Mouse (Mus musculus) hindbrain, embryonic 12.5 days (tissue): ENCODE results near the gene Apex2. TPM values are rescaled to one million over a fixed set of nuclear protein-coding genes. Genes with fewer than 3 reads are reported as not detected.

ENCODE experiments used
- ATAC-seq: fragments of 200-750 bp; cut with Nextera tagmentation; 2 replicates; pipeline ENCODE4 v1.8.0; 2017; ENCODE audit warnings: moderate TSS enrichment; ENCODE audit not compliant: low FRiP score
- H3K27ac ChIP-seq: fragments of 300-500 bp; sonication (generic); 2 replicates; pipeline ENCODE4 v1.5.1; 2016; ENCODE audit warnings: mild to moderate bottlenecking
- H3K27me3 ChIP-seq: fragments of 300-500 bp; sonication (generic); 2 replicates; pipeline ENCODE4 v1.6.1; 2016; ENCODE audit warnings: mild to moderate bottlenecking
- H3K36me3 ChIP-seq: fragments of 300-500 bp; sonication (generic); 2 replicates; pipeline ENCODE4 v1.6.1; 2016; ENCODE audit warnings: mild to moderate bottlenecking
- H3K4me1 ChIP-seq: fragments of 300-500 bp; sonication (generic); 2 replicates; pipeline ENCODE4 v1.6.1; 2016
- H3K4me2 ChIP-seq: fragments of 300-500 bp; sonication (generic); replicated peaks from 2 replicates; pipeline ENCODE4 v1.6.1; 2016; ENCODE audit warnings: mild to moderate bottlenecking
- H3K4me3 ChIP-seq: fragments of 300-500 bp; sonication (generic); 2 replicates; pipeline ENCODE4 v1.5.1; 2016; ENCODE audit warnings: mild to moderate bottlenecking
- H3K9ac ChIP-seq: fragments of 300-500 bp; sonication (generic); 2 replicates; pipeline ENCODE4 v1.6.1; 2016; ENCODE audit warnings: mild to moderate bottlenecking, moderate library complexity
- H3K9me3 ChIP-seq: fragments of 300-500 bp; sonication (generic); replicated peaks from 2 replicates; pipeline ENCODE4 v1.6.1; 2016; ENCODE audit warnings: mild to moderate bottlenecking
- WGBS: fragments of 180-500 bp; shearing (Covaris S2); methylation state at CpG from one replicate; pipeline ENCODE4 v1.1.7; 2016; 5-methylcytosine and 5-hydroxymethylcytosine counted together
- polyA plus RNA-seq: library from polyadenylated mRNA; unstranded; fragments of >200 nt; fragmentation: Nextera tagmentation; extraction: Ambion mirVana; gene quantifications from 2 replicates; pipeline ENCODE4 v1.2.1, GENCODE M21; 2016

Gene Apex2
- polyA plus RNA-seq = 23.0 and 23.3 TPM in 2 replicates

DNA sequence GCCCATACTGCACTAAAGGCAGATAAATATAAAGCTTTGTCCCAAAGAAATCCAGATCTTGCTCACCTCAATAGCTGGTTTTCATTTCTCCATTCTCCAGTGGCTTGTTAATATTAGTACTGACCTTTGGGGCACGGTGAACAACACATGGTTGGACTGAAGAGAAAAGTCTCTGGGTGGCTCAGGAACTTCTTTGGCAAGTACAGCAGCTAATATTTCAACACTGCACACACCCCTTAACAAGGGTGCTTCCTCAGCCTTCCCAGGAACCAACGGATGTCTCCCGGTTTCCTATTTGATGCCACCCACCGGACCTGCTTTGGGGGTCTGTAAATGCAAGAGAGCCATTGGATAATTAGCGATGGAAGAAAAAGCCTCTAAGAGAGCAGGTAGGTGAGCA, at the start of gene Apex2:
Apex2 (minus strand) TSS at position 173 of the 400 bp plus-strand sequence.
- H3K4me2 ChIP-seq = peak within 1 kb of the TSS; percentile 56; the same call in 1 of the 2 replicates
- no peak for ATAC-seq

DNA sequence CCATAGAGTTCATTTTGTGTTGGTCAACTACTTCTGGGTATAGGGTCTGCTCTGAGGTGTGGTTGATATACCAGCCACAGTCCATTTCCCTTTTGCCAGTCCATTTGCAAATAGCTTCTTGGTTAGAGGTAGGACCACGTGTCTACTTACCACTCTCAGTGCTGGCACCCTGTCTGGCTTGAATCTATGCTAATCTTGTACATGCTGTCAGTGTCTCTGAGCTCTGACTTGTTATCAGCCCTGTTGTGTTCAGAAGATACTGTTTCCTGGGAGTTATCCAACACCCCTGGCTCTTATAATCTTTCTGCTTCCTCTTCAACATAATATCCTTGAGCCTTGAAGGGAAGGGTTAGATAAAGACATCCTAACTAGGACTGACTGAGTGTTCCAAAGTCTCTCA, 46.8 kb upstream of the Apex2 start:
- no peak overlapping the region for H3K9ac ChIP-seq
- no peaks in the 10 kb centered on the region for H3K27me3 ChIP-seq
- H3K27ac ChIP-seq = no peak overlapping the region
- ATAC-seq = no peak
- H3K36me3 ChIP-seq = no peaks in the 10 kb centered on the region
- H3K4me3 ChIP-seq = no peak overlapping the region
- H3K9me3 ChIP-seq = no peaks in the 10 kb centered on the region
- H3K4me1 ChIP-seq = no peaks in the 10 kb centered on the region
- no peak overlapping the region for H3K4me2 ChIP-seq
- WGBS = 63% methylated on average over 1 of the region's 1 CpGs

More for the DNA sequence above, at the start of gene Apex2:
- Histone ChIP-seq H3K27me3 (no peaks in the 10 kb centered on the region), H3K4me3 (0 out of 2 replicates have a peak within 1 kb of the TSS, but pooled peaks have one; percentile 48), H3K27ac (no peak within 1 kb of the TSS), H3K9ac (no peak within 1 kb of the TSS), H3K4me1 (no peaks in the 10 kb centered on the region), H3K9me3 (no peaks in the 10 kb centered on the region), H3K36me3 (peaks cover 11% of the 10 kb centered on the region; the same call in 1 of the 2 replicates)
- WGBS = 74% methylated on average over 5 of the region's 5 CpGs

GRCm38 (mm10) chrX:150598882-150599281, 9.2 kb upstream of the Apex2 start:
- 76% methylated on average over 2 of the region's 2 CpGs for WGBS

DNA sequence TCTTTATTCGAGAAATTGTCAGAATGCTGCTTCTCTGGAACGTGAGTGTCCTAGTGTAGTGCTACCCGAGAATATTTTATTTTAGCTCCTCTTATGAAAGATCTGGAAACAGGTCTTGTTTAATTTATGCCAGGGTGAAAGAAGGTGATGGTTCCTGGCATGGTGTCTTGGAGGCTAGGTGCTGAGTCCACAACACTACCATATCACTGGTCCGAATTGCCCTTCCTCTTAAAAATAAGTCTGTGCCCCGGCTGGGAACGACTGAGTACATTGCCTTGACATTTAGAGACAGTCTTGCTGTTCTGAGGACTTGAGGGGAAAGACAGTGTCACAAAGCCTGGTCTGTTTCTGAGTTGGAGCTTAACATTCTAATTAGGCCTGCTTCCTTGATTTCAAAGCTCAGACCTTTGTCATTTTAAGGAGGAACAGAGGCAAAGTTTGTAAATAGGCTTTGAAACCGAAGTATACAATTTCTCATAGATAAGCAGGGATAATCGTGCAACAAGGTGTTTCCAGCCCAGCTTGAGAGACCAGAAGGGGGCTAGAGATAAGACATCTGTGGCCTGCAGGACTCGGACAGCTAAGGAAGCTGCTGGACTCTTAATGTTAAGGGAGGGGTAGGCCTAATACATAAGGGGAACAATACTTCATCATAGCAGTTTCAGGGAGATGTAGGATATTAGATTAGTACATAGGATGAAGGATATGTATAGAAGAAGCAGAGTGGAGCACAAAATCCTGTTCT, 5.5 kb upstream of the Apex2 start:
- Histone ChIP-seq H3K27me3 (peaks cover 3% of the 10 kb centered on the region; the same call in 1 of the 2 replicates), H3K4me1 (no peaks in the 10 kb centered on the region)
- 85% methylated on average over 9 of the region's 9 CpGs for WGBS

More at GRCm38 (mm10) chrX:150598882-150599281, 9.2 kb upstream of the Apex2 start:
- Histone ChIP-seq H3K4me3 (no peak overlapping the region), H3K9ac (no peak overlapping the region), H3K27me3 (peaks cover 3% of the 10 kb centered on the region; the same call in 1 of the 2 replicates), H3K9me3 (no peaks in the 10 kb centered on the region), H3K4me2 (no peak overlapping the region), H3K4me1 (no peaks in the 10 kb centered on the region), H3K27ac (no peak overlapping the region), H3K36me3 (no peaks in the 10 kb centered on the region)
- ATAC-seq = no peak

GRCm38 (mm10) chrX:150594176-150594575, 4.5 kb upstream of the Apex2 start:
- no peak overlapping the region for H3K9ac ChIP-seq
- H3K4me2 ChIP-seq = no peak overlapping the region
- no peaks in the 10 kb centered on the region for H3K4me1 ChIP-seq
- 98% methylated on average over 3 of the region's 3 CpGs for WGBS
- peaks cover 3% of the 10 kb centered on the region; the same call in 1 of the 2 replicates for H3K27me3 ChIP-seq
- ATAC-seq = no peak
- H3K4me3 ChIP-seq = no peak overlapping the region
- H3K9me3 ChIP-seq = no peaks in the 10 kb centered on the region
- H3K27ac ChIP-seq = no peak overlapping the region
- H3K36me3 ChIP-seq = no peaks in the 10 kb centered on the region

More for the DNA sequence above, 5.5 kb upstream of the Apex2 start:
- H3K9me3 ChIP-seq = no peaks in the 10 kb centered on the region
- H3K36me3 ChIP-seq = no peaks in the 10 kb centered on the region
- no peak for ATAC-seq
- H3K4me2 ChIP-seq = no peak overlapping the region
- H3K9ac ChIP-seq = no peak overlapping the region
- no peak overlapping the region for H3K27ac ChIP-seq
- H3K4me3 ChIP-seq = no peak overlapping the region

- no peak for ATAC-seq
- no peaks in the 10 kb centered on the region for H3K36me3 ChIP-seq
- no peaks in the 10 kb centered on the region for H3K4me1 ChIP-seq
- H3K9ac ChIP-seq = no peak overlapping the region
- no peak overlapping the region for H3K27ac ChIP-seq
- no peaks in the 10 kb centered on the region for H3K9me3 ChIP-seq
- H3K27me3 ChIP-seq = peaks cover 3% of the 10 kb centered on the region; the same call in 1 of the 2 replicates
- no peak overlapping the region for H3K4me3 ChIP-seq
- no peak overlapping the region for H3K4me2 ChIP-seq
- 88% methylated on average over 12 of the region's 12 CpGs for WGBS
Measured at GRCm38 (mm10) chrX:150593266-150594035, 3.8 kb upstream of the Apex2 start.

DNA sequence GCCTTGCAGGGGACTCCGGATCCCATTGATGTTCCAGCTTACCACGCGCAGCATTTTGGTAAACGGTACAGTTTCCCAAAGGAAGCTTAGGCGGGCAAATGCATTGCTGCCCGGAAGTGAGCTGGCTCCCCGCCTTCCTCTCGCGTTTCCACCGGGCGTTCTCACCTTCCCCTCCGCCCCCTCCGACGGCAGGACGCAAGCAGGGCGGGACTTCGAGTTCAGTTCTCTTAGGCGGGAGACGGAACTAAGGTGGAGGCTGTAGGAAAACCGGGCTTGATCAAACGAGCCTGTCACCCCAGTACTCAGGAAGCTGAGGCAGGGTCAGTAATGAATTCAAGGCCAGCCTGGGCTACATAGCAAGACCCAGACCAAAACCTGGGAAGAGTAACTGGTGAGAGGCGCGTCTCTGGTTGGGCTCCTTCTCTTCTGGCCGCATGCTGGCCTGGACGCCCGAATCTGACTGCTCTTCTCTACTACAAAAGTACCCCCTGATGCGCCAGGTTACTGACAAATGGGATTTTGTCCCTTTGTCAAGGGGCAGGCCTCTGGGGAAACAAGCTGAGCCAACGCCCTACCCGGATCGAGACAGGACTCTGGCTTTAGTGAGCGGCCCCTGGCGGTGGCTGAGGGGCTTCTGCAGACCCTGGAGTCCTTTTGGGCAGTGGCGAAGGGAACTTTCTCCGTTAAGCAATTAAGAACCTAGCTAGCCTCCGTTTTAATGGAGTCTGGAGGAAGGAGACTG, 1.5 kb downstream of the Apex2 start, which contains the start of gene Pfkfb1:
Pfkfb1 (plus strand) TSS at position 207 of the 742 bp plus-strand sequence.
- peak; percentile 93 for ATAC-seq
- peaks cover 14% of the 10 kb centered on the region for H3K36me3 ChIP-seq
- no peaks in the 10 kb centered on the region for H3K9me3 ChIP-seq
- H3K27me3 ChIP-seq = no peaks in the 10 kb centered on the region
- peak within 1 kb of the TSS; percentile 60 for H3K27ac ChIP-seq
- no peaks in the 10 kb centered on the region for H3K4me1 ChIP-seq
- peak within 1 kb of the TSS; percentile 68 for H3K9ac ChIP-seq
- peak within 1 kb of the TSS; percentile 56 for H3K4me2 ChIP-seq
- peak within 1 kb of the TSS; percentile 48 for H3K4me3 ChIP-seq
- 21% methylated on average over 35 of the region's 35 CpGs for WGBS

- Histone ChIP-seq H3K4me1 (no peaks in the 10 kb centered on the region), H3K4me2 (no peak overlapping the region), H3K36me3 (peaks cover 24% of the 10 kb centered on the region), H3K9ac (no peak overlapping the region), H3K4me3 (no peak overlapping the region), H3K27ac (no peak overlapping the region), H3K27me3 (no peaks in the 10 kb centered on the region), H3K9me3 (no peaks in the 10 kb centered on the region)
- no peak for ATAC-seq
- 94% methylated on average over 8 of the region's 8 CpGs for WGBS
Measured at GRCm38 (mm10) chrX:150585116-150585515, 4.6 kb downstream of the Apex2 start.

DNA sequence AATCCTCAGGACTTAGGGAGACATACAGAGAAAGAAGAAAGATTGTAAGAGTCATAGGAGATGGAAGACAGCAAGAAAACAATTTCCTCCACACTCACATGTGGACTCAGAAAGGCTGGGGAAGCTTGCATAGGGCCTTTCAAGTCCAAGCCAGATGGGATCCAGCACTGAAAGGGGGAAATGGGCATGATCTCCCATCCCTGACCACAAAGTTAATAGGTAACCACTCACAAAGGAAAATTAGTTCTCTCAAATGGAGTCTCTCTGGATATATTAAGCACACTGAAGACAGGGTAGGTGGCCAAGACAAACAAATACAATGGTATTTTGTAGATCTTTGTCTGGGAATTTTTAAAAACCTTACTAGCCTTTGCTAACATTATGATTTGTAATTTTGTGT, 7.7 kb downstream of the Apex2 start:
- Histone ChIP-seq H3K4me2 (no peak overlapping the region), H3K27me3 (no peaks in the 10 kb centered on the region), H3K27ac (no peak overlapping the region), H3K9me3 (no peaks in the 10 kb centered on the region), H3K9ac (no peak overlapping the region), H3K4me1 (no peaks in the 10 kb centered on the region), H3K36me3 (peaks cover 24% of the 10 kb centered on the region), H3K4me3 (no peak overlapping the region)
- no peak for ATAC-seq

DNA sequence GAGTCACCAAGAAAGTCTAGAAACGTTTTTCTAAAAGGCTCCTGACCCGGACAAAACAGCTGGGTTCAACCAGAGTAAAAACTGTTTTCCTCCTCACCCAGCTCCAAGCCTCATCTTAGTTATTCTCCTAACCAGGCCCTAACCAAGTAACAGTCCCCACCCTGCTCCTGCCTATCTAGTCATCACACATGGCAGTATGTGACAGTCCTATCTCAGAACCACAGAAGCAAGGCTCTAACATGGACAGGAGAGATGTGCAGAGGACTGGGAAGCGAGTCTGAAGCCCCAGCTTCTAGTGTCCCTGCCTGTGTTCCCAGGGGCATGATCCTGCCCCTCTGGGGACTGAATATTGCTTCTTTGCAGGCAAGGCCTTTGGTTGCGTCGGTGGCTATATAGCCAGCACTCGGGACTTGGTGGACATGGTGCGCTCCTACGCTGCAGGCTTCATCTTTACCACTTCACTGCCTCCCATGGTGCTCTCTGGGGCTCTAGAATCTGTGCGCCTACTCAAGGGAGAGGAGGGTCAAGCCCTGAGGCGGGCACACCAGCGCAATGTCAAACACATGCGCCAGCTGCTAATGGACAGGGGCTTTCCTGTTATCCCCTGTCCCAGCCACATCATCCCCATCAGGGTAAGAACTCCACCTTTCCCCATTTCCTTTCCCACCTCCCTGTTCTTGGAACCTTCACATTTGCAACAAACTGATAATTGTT, 24.9 kb downstream of the Apex2 start:
- no peaks in the 10 kb centered on the region for H3K36me3 ChIP-seq
- no peak overlapping the region for H3K9ac ChIP-seq
- H3K4me3 ChIP-seq = no peak overlapping the region
- no peaks in the 10 kb centered on the region for H3K4me1 ChIP-seq
- 76% methylated on average over 12 of the region's 12 CpGs for WGBS
- peaks cover 6% of the 10 kb centered on the region; the same call in 1 of the 2 replicates for H3K27me3 ChIP-seq
- no peak overlapping the region for H3K27ac ChIP-seq
- ATAC-seq = no peak
- H3K9me3 ChIP-seq = no peaks in the 10 kb centered on the region
- H3K4me2 ChIP-seq = no peak overlapping the region

- no peak overlapping the region for H3K27ac ChIP-seq
- no peaks in the 10 kb centered on the region for H3K9me3 ChIP-seq
- WGBS = 90% methylated on average over 3 of the region's 3 CpGs
- ATAC-seq = no peak
- H3K4me2 ChIP-seq = no peak overlapping the region
- H3K4me1 ChIP-seq = no peaks in the 10 kb centered on the region
- no peak overlapping the region for H3K9ac ChIP-seq
- peaks cover 4% of the 10 kb centered on the region; the same call in 1 of the 2 replicates for H3K27me3 ChIP-seq
- no peak overlapping the region for H3K4me3 ChIP-seq
- H3K36me3 ChIP-seq = 0 out of 2 replicates have a peak, but pooled peaks cover 3% of the 10 kb centered on the region
Measured at GRCm38 (mm10) chrX:150554032-150554431, 35.6 kb downstream of the Apex2 start.
